Mouse (Mus musculus) layer of hippocampus, postnatal 36 days (tissue): Measurements from ENCODE around the gene 9030612E09Rik. TPM values are rescaled to one million over a fixed set of nuclear protein-coding genes. Genes with fewer than 3 reads are reported as not detected.

Experiments used
- DNase-seq, 2 experiments: peaks; one replicate each; pipeline ENCODE4 v3.0.0; 2022
- total RNA-seq, 2 experiments: library from RNA; stranded (reverse); gene quantifications; 2 replicates each; pipeline ENCODE4 v1.2.3; 2021

The 9030612E09Rik gene
- 1 to 10 TPM; 1.8 to 1.9 TPM for total RNA-seq

DNA sequence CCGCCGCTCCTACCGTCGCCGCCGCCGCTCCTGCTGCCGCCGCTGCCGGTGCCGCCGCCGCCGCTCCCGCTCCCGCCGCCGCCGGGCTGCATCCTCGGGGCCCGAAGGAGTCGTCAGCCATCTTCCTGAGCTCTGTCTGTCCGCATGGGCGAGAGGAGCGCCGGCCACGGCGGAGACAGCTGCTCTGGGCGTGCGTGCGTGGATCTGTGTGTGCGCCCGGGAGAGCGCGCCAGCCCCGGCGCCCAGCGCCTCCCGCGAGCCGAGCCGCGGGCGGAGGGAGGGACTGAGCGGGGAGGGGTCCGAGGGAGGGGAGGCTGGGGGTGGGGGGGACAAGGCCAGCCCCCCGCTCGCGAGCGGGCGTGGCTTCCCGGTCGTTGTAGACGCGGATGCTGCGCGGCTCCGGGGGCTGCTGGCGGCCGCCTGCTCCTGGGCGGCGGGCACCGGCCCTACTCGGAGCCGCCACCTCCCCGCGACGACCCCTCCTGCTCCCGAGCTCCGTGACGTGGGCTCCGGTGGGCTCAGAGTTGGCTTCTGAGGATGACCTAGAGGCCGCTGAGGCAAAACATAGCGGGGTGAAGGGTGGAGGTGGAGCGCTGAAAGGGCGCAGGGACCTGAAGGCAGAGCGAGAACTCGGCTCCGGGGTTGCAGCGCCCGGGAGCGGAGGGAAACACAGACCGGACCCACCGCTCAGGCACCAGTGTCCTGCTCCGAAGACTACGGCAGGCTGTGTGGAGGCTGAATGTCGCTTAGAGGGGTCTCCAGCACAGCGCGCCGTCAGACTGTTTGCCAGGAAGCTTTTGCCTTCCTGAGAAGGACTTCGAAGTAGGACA lies at the start of gene 9030612E09Rik, which contains the start of gene Sobp:
TSS of gene 9030612E09Rik (plus strand) at position 379 of the 830 bp plus-strand sequence.
TSS of gene Sobp (minus strand) at position 205 of the 830 bp plus-strand sequence.
- peak; percentile 80 to 85 for DNase-seq

DNA sequence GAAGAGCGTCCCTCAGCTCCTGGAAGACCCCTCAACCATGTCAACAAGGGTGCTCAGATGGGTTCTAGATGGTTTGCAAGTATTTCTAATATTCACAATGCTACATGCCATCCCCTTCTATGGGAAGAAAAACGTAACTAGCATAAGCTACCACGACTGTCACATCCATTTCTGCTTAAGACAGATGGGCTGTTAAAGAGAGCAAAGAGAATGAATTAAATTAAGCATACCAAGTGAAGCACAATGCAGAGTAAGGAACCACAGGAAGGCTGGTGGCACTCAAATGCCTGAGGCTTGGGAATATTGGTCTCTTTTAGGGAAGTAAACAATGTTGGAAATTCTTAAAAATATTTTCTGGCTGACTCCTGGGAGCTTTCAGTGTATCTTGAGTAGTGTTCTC lies 45.8 kb upstream of the 9030612E09Rik start:
- DNase-seq: no peak

DNA sequence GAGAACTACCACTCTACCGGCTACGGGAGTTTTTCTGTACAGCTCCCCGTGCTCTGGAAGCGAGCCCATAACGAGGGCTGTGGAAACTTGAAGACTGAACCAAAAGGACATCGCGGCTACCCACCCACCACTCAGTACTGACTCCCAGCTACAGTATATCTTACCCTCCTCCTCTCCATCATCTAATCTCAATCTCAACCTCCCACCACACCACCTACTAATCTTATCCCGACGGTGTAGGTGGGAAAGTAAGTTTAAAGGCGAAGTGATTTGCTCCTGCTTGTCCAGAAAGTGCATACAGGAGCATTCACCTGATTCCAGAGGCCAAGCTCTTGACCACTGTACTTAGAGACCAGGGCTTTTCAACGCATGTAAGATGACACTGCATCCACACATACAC lies 40.5 kb upstream of the 9030612E09Rik start:
- no peak for DNase-seq

DNA sequence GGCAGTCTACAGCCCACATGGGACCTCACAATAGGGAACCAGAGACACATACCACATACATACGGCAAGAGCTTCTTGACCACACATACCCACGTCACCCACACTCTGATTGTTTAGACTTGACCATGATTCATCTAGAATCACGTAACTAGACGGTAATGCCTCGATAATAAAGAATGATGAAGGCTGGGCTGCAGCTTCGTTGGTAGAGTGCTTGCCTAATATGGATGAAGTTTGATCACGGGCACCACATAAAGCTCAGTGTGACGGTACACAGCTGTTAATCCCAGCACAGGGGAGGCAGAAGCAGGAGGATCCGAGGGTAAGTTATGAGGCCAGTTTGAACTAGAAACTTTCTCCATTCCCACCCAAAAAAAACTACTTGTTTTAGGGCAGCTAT lies 31.3 kb upstream of the 9030612E09Rik start:
- no peak for DNase-seq

DNA sequence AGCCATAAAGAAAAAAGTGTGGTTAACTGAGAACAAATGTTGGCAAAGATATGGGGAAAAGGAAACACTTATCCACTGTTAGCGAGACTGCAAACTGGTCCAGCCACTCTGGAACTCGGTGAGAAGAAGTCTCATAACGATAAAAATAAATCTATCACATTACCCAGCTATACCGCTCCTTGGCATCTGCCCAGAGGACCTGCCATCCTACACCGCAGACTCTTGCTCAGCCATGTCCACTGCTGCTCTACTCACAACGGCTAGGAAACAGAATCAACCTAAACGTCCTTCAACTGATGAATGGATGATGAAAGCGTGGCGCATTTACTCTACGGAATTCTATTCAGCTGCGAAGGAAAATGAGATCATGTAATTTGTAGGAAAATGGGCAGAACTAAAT lies 26.0 kb upstream of the 9030612E09Rik start:
- DNase-seq: no peak

DNA sequence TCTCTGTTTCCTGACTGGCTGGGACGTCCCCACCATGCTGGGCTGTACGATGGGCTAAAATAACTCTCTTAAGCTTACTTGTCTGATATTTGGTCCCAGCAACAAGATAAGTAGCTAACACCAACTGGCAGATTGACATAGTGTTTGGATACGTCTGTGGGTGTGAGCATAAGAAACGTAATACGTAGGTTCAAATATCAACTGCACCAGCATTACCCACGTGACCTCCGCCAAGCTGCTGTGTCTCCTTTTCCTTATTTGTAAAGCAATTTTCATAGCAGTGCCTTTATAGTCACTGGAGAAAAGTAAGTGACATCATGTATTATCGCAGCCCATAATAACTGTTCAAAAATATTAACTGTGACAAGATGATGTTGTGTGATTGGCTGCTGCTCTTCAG lies 21.9 kb upstream of the 9030612E09Rik start:
- DNase-seq: no peak

DNA sequence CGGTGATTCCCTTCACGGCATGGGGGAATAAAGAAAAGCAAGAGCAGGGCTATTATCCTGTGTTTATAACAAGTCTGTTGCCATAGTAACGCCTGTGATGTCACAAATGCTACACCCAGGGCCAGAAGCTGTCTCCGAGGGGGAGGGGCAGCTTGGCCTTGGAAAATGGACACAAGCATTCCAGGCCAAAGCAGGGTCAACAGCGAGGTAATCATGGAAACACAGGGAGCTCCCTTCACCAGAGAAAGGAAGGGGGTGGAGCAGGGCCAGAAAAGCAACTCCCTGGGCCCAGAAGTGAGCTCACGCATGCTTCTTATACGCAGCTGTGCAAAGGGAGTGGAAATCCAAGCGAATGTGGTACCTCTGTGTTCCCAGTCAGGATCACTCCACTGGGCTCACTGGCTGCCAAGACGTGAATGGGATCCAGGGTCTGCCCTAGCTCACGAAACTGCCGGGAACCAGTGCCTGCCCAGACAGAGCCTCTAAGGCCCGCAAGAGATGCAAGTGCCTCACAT lies 19.4 kb upstream of the 9030612E09Rik start:
- no peak for DNase-seq

DNA sequence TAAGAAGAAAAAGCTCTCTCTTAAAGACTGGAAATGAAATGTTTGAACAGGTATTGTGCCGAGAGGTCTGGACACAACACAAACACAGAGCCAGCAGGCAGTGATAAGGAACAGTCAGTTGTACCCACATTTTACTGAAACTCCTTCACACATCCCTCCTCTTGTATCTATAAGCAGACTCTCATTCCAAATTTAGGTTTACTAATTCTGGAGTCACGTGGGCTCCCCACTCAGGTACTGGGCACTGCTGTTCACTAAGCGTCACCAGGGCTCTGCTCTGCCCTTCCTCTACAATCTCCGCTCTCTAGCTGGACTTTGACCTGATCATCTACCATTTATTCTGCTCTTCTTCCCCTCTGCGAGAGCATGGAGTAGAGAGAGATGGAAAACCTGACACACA lies 15.6 kb upstream of the 9030612E09Rik start:
- no peak for DNase-seq

DNA sequence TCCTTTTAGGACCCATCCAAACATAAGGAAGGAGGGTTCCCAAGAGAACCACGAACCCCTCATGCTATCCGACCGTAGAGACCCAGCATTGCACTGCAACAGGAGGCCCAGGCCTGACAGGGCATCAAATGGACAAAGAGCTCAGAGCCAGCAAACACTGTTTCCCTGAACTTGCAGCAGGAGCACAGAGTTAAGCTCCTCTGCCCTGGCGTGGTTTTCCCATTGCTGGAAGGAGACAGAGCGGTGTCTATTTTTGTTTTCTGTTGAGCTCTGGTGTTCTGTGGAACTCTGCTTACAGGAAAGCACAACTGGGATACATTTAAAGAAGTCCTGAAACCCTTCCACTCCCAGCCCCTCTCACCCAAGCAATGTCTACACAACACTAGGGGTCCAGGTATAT lies 15.2 kb upstream of the 9030612E09Rik start:
- no peak for DNase-seq

DNA sequence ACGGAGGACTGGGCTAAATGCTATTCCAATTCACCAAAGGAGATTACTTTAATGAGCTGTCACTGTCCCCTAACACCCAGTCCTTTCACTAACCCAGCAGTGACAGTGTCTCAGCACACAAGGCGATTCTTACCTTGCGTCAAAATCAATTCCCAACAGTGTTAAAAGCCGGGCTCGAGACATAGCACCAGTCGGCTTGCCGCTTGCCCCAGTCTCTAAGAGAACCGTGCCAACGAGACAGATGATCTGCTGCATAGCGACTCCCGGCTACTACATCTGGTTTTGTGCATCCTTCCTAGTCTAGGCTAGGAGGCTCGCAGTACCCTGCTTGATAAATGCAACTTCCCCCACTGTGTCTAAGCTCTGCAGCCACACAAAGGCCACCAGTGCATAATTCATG lies 12.2 kb upstream of the 9030612E09Rik start:
- DNase-seq: no peak

DNA sequence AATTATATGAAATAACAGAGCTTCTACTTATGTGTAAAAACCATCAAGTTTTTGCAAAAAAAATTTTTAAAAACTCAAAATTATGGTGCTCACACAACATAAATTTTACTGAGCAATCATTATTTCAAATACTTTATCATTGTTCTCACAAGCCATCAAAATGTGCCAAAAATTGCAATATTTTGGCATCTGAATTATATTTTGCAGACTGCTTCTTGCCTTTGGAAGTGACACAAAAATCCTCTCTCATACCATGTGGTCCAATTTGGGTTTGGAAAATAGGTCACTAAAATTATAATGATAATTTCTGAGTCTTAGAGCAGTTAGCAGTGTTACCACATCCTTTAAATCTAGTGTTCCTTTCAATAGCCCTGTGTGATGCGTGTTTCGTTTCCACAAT lies 10.1 kb upstream of the 9030612E09Rik start:
- no peak for DNase-seq

DNA sequence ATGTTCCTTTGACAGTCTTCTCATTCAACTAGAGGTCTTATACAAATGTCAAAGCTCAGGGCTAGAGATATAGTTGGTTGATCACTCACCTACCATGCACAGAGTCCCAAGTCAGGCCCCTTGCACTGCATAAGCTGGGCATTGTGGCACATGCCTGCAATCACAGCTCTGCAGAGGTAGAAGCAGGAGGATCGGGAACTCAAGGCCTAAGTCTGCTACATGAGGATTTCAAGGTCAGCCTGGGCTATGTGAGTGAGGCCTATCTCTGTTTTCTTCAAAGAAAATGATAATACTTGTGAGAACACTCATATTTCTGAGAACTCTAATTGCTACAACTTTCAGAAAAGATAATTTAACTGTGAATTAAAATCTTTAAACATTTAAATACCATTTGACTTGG lies 8.4 kb upstream of the 9030612E09Rik start:
- no peak for DNase-seq

DNA sequence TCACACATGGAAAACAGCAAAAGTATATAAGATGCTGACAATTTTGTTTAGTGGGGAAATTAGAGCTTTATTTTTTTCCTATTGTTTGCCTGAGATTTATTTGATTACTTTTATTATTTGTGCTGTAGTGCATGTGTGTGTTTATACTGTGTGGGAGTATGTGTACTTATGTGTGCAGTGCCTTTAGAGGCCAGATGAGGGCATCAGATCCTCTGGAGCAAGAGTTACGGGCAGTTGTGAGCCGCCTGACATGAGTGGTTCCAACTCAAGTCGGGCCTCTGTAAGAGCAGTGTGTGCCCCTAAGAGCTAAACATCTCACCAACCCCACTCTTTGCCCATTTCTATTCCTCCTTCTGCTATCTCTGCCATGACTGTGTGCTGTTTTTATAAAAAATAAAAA lies 7.7 kb upstream of the 9030612E09Rik start:
- no peak for DNase-seq

DNA sequence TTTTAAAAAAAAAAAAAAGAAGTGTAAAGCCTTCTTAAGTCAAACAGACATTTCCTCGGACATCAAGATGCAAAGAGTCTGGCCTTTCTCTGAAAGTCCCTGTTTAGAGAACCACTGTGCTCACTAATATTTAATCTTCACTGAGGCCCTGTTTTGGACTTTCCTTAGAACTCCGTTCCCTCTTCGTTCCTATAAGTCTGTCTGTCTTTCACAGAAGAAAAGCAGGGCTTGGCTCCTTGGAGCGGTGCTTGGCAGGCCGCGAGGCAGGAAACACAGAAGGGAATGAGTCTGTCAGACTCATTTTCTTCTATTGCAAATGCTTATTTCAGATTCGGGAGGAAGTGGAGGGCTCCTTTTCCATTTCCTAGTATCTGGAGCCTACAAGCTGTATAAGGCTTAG lies 5.7 kb upstream of the 9030612E09Rik start:
- no peak for DNase-seq

DNA sequence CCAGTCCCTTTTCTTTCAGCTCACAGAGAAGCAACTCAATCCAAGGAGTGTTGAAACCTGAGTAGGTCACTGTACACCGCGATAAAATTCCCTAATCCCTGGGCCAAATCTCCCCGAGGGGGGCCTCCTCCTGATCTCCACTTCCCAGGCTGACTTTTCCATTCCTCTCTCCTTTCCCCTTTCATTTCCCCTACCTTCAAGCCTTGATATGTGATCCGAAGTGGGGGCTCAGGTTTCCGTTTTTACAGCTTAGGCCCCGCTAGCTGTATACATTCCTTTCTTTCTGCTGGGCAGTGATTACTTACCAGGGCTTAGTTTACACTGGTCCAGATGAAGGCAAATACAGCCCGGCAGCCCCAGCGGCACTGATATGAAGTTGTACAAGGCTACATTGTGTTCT lies 3.4 kb upstream of the 9030612E09Rik start:
- DNase-seq: no peak

DNA sequence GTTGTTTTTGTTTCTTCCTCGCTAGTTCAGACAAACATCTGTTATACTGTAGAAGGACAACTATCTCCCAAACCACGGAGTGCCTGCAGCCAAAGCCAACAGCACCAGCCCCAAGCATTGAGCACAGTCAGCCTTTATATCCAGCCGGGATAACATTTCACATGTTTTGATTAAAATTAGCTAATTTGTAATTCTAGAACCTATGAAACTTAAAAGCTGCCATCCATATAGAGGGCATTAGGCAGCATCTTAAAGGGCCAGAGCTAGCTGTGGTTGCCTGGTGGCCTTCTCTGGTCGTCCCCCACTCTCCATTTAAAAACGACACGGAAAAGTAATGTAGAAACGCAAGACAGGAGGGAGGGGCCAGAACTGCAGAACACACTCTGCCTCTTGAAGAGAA lies 2.4 kb upstream of the 9030612E09Rik start:
- no peak for DNase-seq

DNA sequence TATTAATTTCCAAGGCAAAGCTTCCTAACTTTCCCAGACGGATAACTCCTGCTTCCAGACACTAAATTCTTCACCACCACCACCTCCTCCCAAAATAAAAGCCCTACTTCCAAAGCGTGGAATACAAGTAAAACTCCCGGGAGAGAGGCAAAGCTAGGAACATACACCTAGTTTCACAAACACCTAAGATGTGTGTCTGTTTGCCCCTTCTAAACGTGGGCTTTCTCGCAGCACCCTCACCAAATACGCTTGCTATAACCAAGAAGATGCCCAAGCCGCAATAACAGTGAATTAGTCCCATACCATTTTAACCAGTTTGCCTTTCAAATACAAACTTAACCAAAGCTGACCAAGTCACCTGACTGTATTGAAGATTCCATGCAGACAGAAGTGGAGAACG lies 1.9 kb upstream of the 9030612E09Rik start:
- DNase-seq: no peak

DNA sequence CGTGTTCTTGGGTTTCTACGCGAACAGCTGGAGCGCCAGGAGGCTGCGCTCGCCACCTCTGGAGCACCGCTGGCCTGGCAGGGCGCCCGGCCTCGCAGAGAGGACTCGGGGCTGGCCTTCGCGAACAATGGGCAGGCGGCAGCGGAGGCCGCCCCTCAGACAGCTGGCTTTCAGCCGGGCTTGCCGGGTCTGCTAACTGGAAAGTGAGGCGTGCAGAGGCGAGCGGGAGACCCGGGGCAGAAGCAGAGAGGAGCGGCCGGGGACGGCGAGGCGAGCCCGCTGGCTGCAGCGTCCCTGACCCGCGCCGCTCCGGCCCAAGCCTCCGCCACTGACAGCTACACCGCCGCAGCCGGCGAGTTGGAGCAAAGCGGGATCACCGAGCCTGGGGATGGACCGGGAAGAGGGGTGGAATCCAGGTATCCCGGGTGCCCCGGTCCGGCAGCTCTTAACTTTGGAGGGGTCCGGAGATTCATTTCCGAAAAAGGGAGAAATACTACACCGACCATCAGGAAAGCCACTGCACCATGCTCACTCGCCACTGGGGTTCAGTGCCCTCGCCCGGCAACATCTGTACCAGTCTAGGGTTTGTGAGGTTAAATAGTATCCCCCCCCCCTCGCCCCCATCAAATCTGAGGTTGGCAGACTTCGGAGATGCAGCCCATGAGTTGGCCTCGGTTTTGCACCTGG lies 1.2 kb upstream of the 9030612E09Rik start:
- DNase-seq: peak; percentile 53 to 54

DNA sequence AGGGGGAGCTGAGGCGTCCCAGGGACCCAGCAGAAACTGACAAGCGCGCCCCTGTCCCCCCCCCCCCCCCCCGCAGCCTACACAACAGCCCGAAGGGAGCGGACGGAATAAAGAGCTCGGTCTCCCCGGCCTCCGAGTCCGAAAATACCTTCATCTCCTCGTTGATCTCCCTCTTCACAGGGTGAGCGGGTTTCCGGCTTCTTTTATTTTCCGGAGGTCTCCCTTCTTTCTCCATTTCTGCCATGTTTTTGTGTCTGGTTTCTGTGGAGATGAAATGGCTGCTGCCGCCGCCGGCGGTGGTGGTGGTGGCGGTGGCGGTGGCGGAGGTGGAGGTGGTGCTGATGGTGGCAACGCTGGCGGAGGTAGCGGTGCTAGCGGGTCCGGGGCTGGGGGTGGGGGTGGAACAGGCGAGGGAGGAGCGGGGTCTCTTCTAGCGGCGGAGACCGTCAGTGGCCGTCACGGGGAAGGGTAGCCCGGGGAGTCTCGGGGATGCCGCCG lies 627 bp upstream of the 9030612E09Rik start:
- no peak for DNase-seq

DNA sequence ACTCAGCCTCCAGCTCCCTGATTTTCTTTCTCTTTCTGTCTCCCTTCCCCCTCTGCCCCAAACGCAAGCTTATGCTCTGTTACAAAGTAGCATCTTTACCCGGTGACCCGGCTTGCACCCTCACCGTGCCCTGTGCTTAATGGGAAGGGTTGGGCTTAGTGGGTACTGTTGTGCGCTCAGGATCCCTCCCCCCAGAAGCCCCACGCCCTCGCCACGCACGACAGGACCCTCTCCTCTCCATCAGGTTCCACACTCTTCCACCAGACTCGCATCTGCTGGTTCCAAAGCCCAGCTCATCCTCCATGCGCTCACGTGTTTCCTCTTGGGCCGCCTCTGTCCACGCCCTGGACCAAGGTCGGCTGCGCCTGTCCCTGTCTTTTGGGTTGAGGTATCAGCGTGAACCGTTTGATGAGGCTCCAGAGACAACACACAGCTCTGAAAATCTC lies 675 bp downstream of the 9030612E09Rik start:
- DNase-seq: no peak

DNA sequence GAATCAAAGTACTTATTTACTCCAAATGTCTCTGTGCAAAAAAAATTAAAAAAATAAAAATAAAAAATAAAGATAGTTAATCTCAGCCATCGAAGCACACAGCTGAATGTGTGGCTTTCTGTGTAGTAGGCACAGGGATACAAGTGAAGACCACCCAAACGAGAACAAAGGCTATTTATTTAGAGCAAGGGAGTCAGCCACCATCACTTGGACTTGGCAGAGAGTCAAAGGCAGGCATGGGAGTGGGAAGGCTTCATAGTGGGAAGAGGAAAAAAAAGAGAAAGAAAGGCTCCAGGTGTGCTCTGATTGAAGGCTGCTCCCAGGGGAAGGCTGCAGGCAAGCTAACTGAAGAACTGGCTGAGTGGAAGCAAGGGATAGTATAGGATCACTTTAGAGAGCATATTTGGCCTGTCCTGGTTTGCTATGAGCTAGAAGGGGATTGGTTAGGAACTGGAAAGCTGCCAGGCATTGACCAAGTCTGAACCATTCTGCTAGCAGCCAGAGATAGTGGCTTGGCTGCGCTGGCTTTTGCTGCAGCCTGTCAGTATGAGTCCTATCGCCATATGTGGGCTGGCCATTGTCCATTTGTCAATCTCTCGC lies 5.9 kb downstream of the 9030612E09Rik start:
- DNase-seq: no peak

DNA sequence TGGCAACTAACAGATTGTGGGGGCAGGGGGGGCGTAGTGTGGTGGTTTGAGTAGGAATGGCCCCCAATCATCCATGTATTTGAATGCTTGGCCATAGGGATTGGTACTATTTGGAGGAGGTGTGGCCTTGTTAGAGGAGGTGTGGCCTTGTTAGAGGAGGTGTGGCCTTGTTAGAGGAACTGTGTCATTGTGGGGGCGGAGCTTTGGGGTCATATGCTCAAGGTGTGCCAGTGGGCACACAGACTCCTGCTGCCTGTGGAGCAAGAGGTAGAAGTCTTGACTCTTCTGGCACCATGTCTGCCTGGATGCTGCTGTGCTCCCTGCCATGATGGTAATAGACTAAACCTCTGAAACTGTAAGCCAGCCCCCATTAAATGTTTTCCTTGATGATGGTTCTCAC lies 25.7 kb downstream of the 9030612E09Rik start:
- no peak for DNase-seq

DNA sequence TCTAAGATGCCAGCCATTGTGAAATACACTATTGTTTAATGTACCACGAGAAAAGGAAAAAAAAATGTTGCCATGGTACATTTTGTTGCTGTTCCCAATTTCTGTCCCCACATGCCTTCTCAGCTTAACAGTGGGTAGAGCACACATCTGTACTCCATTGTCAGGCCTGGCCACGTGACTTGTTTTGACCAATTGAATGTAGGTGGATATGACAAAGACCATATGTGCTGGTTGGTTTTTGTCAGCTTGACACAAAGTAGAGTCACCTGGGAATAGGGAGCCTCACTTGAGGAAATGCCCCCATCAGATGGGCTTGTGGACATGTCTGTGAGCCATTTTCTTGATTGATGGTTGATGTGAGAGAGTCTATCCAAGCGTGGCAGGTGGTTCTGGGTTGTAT lies 29.4 kb downstream of the 9030612E09Rik start:
- DNase-seq: no peak
